Mouse (Mus musculus) C2C12 (cell line): ENCODE measurements around the gene Trim6. TPM values are rescaled to one million over a fixed set of nuclear protein-coding genes. Genes with fewer than 3 reads are reported as not detected.

Source experiments
- H3K27me3 ChIP-seq: one replicate; pipeline ENCODE4 v1.6.1; 2011; ENCODE audit not compliant: control insufficient read depth, insufficient read depth, insufficient read length
- H3K36me3 ChIP-seq: one replicate; pipeline ENCODE4 v1.6.1; 2011; ENCODE audit not compliant: control insufficient read depth, insufficient read depth
- H3K4me3 ChIP-seq: one replicate; pipeline ENCODE4 v1.5.1; 2011; ENCODE audit warnings: mild to moderate bottlenecking, control low read depth; ENCODE audit not compliant: poor library complexity, insufficient read depth, severe bottlenecking
- H3K79me2 ChIP-seq: one replicate; pipeline ENCODE4 v1.6.1; 2011; ENCODE audit not compliant: control insufficient read depth, insufficient read depth
- H3K79me3 ChIP-seq: one replicate; pipeline ENCODE4 v1.6.1; 2011; ENCODE audit warnings: low read depth, control low read depth
- H3ac ChIP-seq: one replicate; pipeline ENCODE3; 2011; ENCODE audit warnings: low read depth; ENCODE audit not compliant: control insufficient read depth, insufficient read length
- CEBPB ChIP-seq: IDR thresholded peaks from one replicate; pipeline ENCODE4 v1.6.1; 2011; ENCODE audit warnings: low read depth, mild to moderate bottlenecking, control low read depth, moderate library complexity
- CTCF ChIP-seq: IDR thresholded peaks from one replicate; pipeline ENCODE4 v1.5.1; 2011; ENCODE audit not compliant: control insufficient read depth, insufficient read depth, insufficient read length
- FOSL1 ChIP-seq: IDR thresholded peaks from one replicate; pipeline ENCODE4 v1.8.0; 2011; ENCODE audit warnings: mild to moderate bottlenecking, low read length; ENCODE audit not compliant: poor library complexity, insufficient read depth, severe bottlenecking
- MAX ChIP-seq: IDR thresholded peaks from one replicate; pipeline ENCODE4 v1.6.1; 2011; ENCODE audit warnings: mild to moderate bottlenecking, control low read depth
- MYOD1 ChIP-seq: IDR thresholded peaks from one replicate; pipeline ENCODE4 v1.6.1; 2011; ENCODE audit warnings: low read depth; ENCODE audit not compliant: control insufficient read depth, insufficient read length
- MYOG ChIP-seq: IDR thresholded peaks from one replicate; pipeline ENCODE4 v1.6.1; 2011; ENCODE audit not compliant: control insufficient read depth, insufficient read length; ENCODE audit errors: extremely low read depth
- USF1 ChIP-seq: IDR thresholded peaks from one replicate; pipeline ENCODE4 v1.6.1; 2011; ENCODE audit warnings: low read depth, mild to moderate bottlenecking, control low read depth, moderate library complexity
- polyA plus RNA-seq: library from polyadenylated mRNA; unstranded; fragments of >200 nt; fragmentation: generic; extraction: Trizol; gene quantifications from one replicate; pipeline ENCODE4 v1.2.1, GENCODE M21; 2012; ENCODE audit warnings: missing spikeins

Trim6 gene
- polyA plus RNA-seq, 1 experiment = 0.05 TPM

GRCm38 (mm10) chr7:104183292-104183691 lies 35.3 kb upstream of the Trim6 start, which contains the start of gene Olfr648:
Gene Olfr648, minus strand, starts transcription at chr7:104183392.
- Histone ChIP-seq H3K36me3 (no peaks in the 10 kb centered on the region), H3ac (no peak within 1 kb of the TSS), H3K27me3 (no peaks in the 10 kb centered on the region), H3K79me2 (no peaks in the 10 kb centered on the region), H3K79me3 (no peaks in the 10 kb centered on the region), H3K4me3 (no peak within 1 kb of the TSS)
- TF ChIP-seq MYOG = no peak
- no peak for TF ChIP-seq MYOD1
- no peak for TF ChIP-seq CTCF
- TF ChIP-seq USF1 = no peak
- TF ChIP-seq CEBPB = no peak
- no peak for TF ChIP-seq FOSL1

- H3K79me2 ChIP-seq = no peaks in the 10 kb centered on the region
- no peak overlapping the region for H3ac ChIP-seq
- no peaks in the 10 kb centered on the region for H3K27me3 ChIP-seq
- no peaks in the 10 kb centered on the region for H3K36me3 ChIP-seq
- TF ChIP-seq MAX = no peak
- no peak for TF ChIP-seq USF1
- TF ChIP-seq MYOG = no peak
- no peak for TF ChIP-seq CTCF
- no peak for TF ChIP-seq FOSL1
- TF ChIP-seq CEBPB = no peak
- no peak for TF ChIP-seq MYOD1
- H3K4me3 ChIP-seq = no peak overlapping the region
- H3K79me3 ChIP-seq = no peaks in the 10 kb centered on the region
Measured at GRCm38 (mm10) chr7:104191275-104191674, 27.3 kb upstream of the Trim6 start.

- Histone ChIP-seq H3K4me3 (no peak within 1 kb of the TSS), H3ac (no peak within 1 kb of the TSS), H3K79me2 (no peaks in the 10 kb centered on the region), H3K36me3 (no peaks in the 10 kb centered on the region), H3K27me3 (no peaks in the 10 kb centered on the region), H3K79me3 (no peaks in the 10 kb centered on the region)
- TF ChIP-seq MYOG (no peak), CTCF (no peak)
Measured at GRCm38 (mm10) chr7:104195885-104196284, 22.7 kb upstream of the Trim6 start, which contains the start of gene Olfr649. Gene Olfr649, minus strand, starts transcription at chr7:104195985.

DNA sequence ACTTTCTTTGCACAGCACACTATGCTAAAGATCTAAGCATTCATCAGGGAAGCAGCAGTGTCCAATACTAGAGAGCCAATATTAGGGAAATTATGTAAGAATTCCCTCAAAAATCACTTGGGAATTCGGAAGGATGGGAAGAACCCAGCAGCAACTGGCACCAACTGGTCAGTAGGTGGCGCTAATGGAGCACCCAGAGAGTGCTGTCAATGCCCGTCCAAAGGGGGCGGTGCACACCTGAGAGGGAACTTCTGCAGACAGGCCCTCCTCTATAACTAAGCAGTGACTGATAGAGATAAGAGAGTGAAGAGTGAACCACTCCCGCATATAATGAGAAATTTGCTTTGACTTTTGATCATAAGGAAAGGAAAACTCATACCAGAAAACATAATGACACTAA lies 18.8 kb upstream of the Trim6 start:
- Histone ChIP-seq H3K79me2 (no peaks in the 10 kb centered on the region), H3K36me3 (no peaks in the 10 kb centered on the region), H3K79me3 (no peaks in the 10 kb centered on the region), H3K4me3 (no peak overlapping the region), H3K27me3 (no peaks in the 10 kb centered on the region), H3ac (no peak overlapping the region)
- no peak for TF ChIP-seq MYOG
- TF ChIP-seq CEBPB = no peak
- TF ChIP-seq MYOD1 = no peak
- TF ChIP-seq MAX = no peak
- peak; percentile 12 for TF ChIP-seq CTCF
- no peak for TF ChIP-seq USF1

- H3ac ChIP-seq = no peak overlapping the region
- TF ChIP-seq MYOG = no peak
- TF ChIP-seq MAX = no peak
- TF ChIP-seq CTCF = no peak
- no peak for TF ChIP-seq USF1
- no peak for TF ChIP-seq FOSL1
- TF ChIP-seq MYOD1 = no peak
- TF ChIP-seq CEBPB = no peak
- H3K27me3 ChIP-seq = no peaks in the 10 kb centered on the region
- no peak overlapping the region for H3K4me3 ChIP-seq
- no peaks in the 10 kb centered on the region for H3K79me2 ChIP-seq
- no peaks in the 10 kb centered on the region for H3K79me3 ChIP-seq
- H3K36me3 ChIP-seq = no peaks in the 10 kb centered on the region
Measured at GRCm38 (mm10) chr7:104206197-104206596, 12.4 kb upstream of the Trim6 start.

GRCm38 (mm10) chr7:104216011-104216535 lies 2.5 kb upstream of the Trim6 start:
- Histone ChIP-seq H3K4me3 (no peak overlapping the region), H3K36me3 (no peaks in the 10 kb centered on the region), H3K79me2 (no peaks in the 10 kb centered on the region), H3ac (no peak overlapping the region), H3K27me3 (no peaks in the 10 kb centered on the region), H3K79me3 (no peaks in the 10 kb centered on the region)
- TF ChIP-seq MAX = no peak
- TF ChIP-seq FOSL1 = no peak
- no peak for TF ChIP-seq MYOG
- TF ChIP-seq CEBPB = no peak
- TF ChIP-seq MYOD1 = no peak
- no peak for TF ChIP-seq USF1
- no peak for TF ChIP-seq CTCF
